Mouse (Mus musculus): ENCODE measurements around the gene Csnk2a2. TPM values are rescaled to one million over a fixed set of nuclear protein-coding genes. Genes with fewer than 3 reads are reported as not detected.

Gene Csnk2a2
- polyA plus RNA-seq, 1 experiment, result 119 TPM

DNA sequence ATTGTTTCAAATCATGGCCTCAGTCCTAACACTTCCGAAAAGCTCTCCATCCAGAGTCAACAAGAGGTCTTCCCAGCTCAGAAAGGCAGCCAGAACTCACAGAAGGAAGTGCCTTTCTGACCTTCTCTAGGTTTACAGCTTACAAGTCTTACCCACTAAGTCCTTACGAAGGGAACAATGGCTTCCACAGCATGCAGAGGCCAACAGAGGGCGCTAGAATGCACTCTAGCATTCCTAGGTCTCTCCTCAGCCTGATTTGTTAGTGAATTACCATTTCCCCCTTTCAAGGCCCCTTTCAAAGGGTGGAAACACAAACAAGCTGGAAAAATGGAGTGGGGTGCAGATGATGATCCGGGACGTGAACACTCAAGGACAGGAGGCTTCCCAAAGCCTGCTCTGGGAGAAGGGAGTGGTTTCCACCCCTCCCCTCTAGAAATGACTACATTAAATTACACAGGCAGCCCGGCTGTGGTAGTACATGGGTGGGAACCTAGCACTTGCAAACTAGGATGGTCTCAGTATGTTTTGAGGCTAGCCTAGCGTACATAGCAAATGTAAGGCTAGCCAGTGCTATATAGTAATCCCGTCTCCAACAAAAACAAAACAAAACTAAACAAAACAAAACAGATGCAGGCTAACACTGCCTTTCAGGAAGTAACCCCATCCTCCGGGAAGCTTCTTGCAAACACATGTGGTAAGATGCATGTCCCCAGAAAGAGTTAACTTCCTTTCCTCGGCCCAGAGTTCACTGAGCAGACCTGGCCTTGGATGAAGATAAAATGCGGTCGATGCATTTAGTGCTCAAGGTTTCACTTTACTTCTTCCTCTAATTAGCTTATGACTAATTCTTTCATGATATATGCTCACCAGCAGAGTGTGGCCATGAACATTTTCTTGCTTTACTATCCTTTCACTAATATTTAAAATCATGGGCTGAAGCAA is 62.0 kb downstream of the Csnk2a2 start:
- no peak overlapping the region for H3K27ac ChIP-seq (ENCODE audit: insufficient read depth, low read length)
- H3K4me3 ChIP-seq (ENCODE audit: insufficient read depth, low read length), result no peak overlapping the region
- TF ChIP-seq CTCF (IDR thresholded peaks at IDR 0.05; ENCODE audit: borderline replicate concordance, insufficient read depth, low read length) (peak; percentile 50; the same call in 1 of the 2 replicates), POLR2A (IDR thresholded peaks at IDR 0.05; ENCODE audit: low read depth, low read length) (no peak)
- peaks cover 19% of the 10 kb centered on the region for H3K4me1 ChIP-seq (ENCODE audit: control insufficient read depth, insufficient read depth, low read length)

GRCm38 (mm10) chr8:95426781-95427281 is 63.0 kb downstream of the Csnk2a2 start:
- Histone ChIP-seq H3K27ac (ENCODE audit: insufficient read depth, low read length) (no peak overlapping the region), H3K4me3 (ENCODE audit: insufficient read depth, low read length) (no peak overlapping the region), H3K4me1 (ENCODE audit: control insufficient read depth, insufficient read depth, low read length) (peaks cover 18% of the 10 kb centered on the region)
- TF ChIP-seq CTCF (IDR thresholded peaks at IDR 0.05; ENCODE audit: borderline replicate concordance, insufficient read depth, low read length), result no peak
- no peak for TF ChIP-seq POLR2A (IDR thresholded peaks at IDR 0.05; ENCODE audit: low read depth, low read length)

DNA sequence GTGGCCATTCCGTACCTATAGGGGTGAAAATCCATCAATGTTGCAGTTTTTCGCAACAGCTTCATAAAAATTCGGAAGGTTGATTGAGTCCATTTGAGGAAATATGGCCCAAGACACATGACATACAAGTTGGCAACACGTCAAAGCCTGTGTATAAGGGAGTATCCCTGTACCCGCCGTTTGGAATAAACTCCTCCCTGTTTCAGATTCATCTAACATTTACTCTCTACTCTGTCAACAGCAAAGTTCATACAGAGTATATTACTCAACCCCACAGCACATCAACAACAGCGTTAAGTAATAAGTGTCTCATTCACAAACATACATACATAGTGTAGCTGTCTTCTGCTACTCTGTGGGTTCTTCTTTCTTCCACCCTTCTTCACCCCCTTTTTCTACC is 65.2 kb downstream of the Csnk2a2 start:
- no peak overlapping the region for H3K4me3 ChIP-seq (ENCODE audit: insufficient read depth, low read length)
- H3K27ac ChIP-seq (ENCODE audit: insufficient read depth, low read length), result no peak overlapping the region
- peaks cover 18% of the 10 kb centered on the region for H3K4me1 ChIP-seq (ENCODE audit: control insufficient read depth, insufficient read depth, low read length)
- TF ChIP-seq CTCF (IDR thresholded peaks at IDR 0.05; ENCODE audit: borderline replicate concordance, insufficient read depth, low read length), result no peak
- no peak for TF ChIP-seq POLR2A (IDR thresholded peaks at IDR 0.05; ENCODE audit: low read depth, low read length)

- peaks cover 5% of the 10 kb centered on the region; the same call in 1 of the 2 replicates for H3K4me1 ChIP-seq (ENCODE audit: control insufficient read depth, insufficient read depth, low read length)
- no peak overlapping the region for H3K27ac ChIP-seq (ENCODE audit: insufficient read depth, low read length)
- no peak overlapping the region for H3K4me3 ChIP-seq (ENCODE audit: insufficient read depth, low read length)
- no peak for TF ChIP-seq POLR2A (IDR thresholded peaks at IDR 0.05; ENCODE audit: low read depth, low read length)
- TF ChIP-seq CTCF (IDR thresholded peaks at IDR 0.05; ENCODE audit: borderline replicate concordance, insufficient read depth, low read length), result no peak
These were observed 67.5 kb downstream of the Csnk2a2 start for GRCm38 (mm10) chr8:95422193-95422810.

- H3K4me3 ChIP-seq (ENCODE audit: insufficient read depth, low read length), result no peak overlapping the region
- TF ChIP-seq POLR2A (IDR thresholded peaks at IDR 0.05; ENCODE audit: low read depth, low read length) (no peak), CTCF (IDR thresholded peaks at IDR 0.05; ENCODE audit: borderline replicate concordance, insufficient read depth, low read length) (no peak)
- H3K27ac ChIP-seq (ENCODE audit: insufficient read depth, low read length), result no peak overlapping the region
- no peaks in the 10 kb centered on the region for H3K4me1 ChIP-seq (ENCODE audit: control insufficient read depth, insufficient read depth, low read length)
These were observed 78.4 kb downstream of the Csnk2a2 start for GRCm38 (mm10) chr8:95411309-95411972.

DNA sequence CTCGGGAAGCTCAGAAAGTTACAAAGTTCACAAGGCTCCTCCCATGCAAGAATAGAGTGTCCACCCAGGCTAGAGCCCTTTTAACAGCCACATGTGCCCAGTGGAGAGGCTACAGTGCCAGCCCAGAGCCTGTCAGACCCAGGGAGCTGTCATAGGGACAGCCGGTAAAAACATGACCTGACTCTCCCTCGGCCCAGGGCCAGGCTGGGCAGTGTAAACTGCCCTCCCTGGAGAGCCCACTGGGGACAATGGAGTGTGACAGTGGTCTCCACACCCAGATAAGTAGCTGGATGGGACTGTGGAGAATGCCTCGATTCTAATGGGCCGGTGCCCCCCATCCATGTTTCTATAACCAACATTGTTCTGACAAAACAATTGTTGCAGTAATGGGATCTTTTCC is 80.3 kb downstream of the Csnk2a2 start:
- Histone ChIP-seq H3K4me3 (ENCODE audit: insufficient read depth, low read length) (no peak overlapping the region), H3K27ac (ENCODE audit: insufficient read depth, low read length) (no peak overlapping the region), H3K4me1 (ENCODE audit: control insufficient read depth, insufficient read depth, low read length) (no peaks in the 10 kb centered on the region)
- TF ChIP-seq CTCF (IDR thresholded peaks at IDR 0.05; ENCODE audit: borderline replicate concordance, insufficient read depth, low read length) (no peak), POLR2A (IDR thresholded peaks at IDR 0.05; ENCODE audit: low read depth, low read length) (no peak)

DNA sequence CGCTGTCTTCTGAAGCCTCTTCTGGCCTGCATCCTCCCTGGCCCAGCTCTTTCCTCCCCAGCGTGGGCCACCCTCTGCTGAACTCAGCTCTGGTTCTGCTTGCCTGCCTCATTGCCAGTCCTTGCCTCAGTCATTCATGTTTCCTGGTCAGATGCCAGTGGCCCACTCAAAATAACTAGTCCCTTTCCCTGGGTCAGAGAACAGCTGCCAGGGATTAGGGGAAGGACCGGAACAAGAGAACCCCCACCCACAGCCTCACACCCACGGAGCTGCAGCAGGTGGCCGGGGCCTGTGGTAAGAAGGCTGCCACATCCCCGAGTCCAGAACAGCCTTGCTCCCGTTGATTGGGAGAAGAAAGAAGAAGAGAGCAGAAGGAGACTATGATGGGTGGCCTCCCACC is 88.7 kb downstream of the Csnk2a2 start:
- TF ChIP-seq POLR2A (IDR thresholded peaks at IDR 0.05; ENCODE audit: low read depth, low read length) (no peak), CTCF (IDR thresholded peaks at IDR 0.05; ENCODE audit: borderline replicate concordance, insufficient read depth, low read length) (no peak)
- no peak overlapping the region for H3K27ac ChIP-seq (ENCODE audit: insufficient read depth, low read length)

GRCm38 (mm10) chr8:95399131-95399530 is 90.7 kb downstream of the Csnk2a2 start:
- no peak overlapping the region for H3K4me3 ChIP-seq (ENCODE audit: insufficient read depth, low read length)
- TF ChIP-seq POLR2A (IDR thresholded peaks at IDR 0.05; ENCODE audit: low read depth, low read length), result no peak
- TF ChIP-seq CTCF (IDR thresholded peaks at IDR 0.05; ENCODE audit: borderline replicate concordance, insufficient read depth, low read length), result no peak
- no peak overlapping the region for H3K27ac ChIP-seq (ENCODE audit: insufficient read depth, low read length)
- no peaks in the 10 kb centered on the region for H3K4me1 ChIP-seq (ENCODE audit: control insufficient read depth, insufficient read depth, low read length)

More for the DNA sequence above, 88.7 kb downstream of the Csnk2a2 start:
- Histone ChIP-seq H3K4me1 (ENCODE audit: control insufficient read depth, insufficient read depth, low read length) (no peaks in the 10 kb centered on the region), H3K4me3 (ENCODE audit: insufficient read depth, low read length) (no peak overlapping the region)

- no peak overlapping the region for H3K4me3 ChIP-seq (ENCODE audit: insufficient read depth, low read length)
- TF ChIP-seq CTCF (IDR thresholded peaks at IDR 0.05; ENCODE audit: borderline replicate concordance, insufficient read depth, low read length) (no peak), POLR2A (IDR thresholded peaks at IDR 0.05; ENCODE audit: low read depth, low read length) (no peak)
- no peaks in the 10 kb centered on the region for H3K4me1 ChIP-seq (ENCODE audit: control insufficient read depth, insufficient read depth, low read length)
- no peak overlapping the region for H3K27ac ChIP-seq (ENCODE audit: insufficient read depth, low read length)
These were observed 92.6 kb downstream of the Csnk2a2 start for GRCm38 (mm10) chr8:95397201-95397600.
